Mouse (Mus musculus): ENCODE measurements around the gene Oscp1.

The Oscp1 gene

DNA sequence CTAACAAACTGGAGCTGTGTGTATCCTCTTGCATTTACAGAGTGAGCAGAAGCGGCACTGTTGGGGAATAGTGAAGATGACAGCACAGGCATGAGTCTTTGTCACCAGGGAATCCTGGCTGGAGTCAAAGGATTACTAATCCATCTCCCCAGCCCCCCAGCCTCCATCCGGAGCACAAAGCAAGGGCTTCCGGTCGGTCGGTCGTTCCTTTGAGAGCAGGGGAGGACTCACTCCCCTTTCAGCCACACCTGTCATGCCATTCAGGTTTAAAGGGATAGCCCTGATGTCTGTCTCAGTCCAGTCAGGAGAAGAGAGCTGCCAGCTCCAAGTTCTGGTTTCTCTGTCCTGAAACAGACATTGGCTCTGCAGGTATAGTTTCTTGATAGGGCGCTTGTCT lies 52.8 kb downstream of the Oscp1 start:
- peak; percentile 54 to 68 for DNase-seq

DNA sequence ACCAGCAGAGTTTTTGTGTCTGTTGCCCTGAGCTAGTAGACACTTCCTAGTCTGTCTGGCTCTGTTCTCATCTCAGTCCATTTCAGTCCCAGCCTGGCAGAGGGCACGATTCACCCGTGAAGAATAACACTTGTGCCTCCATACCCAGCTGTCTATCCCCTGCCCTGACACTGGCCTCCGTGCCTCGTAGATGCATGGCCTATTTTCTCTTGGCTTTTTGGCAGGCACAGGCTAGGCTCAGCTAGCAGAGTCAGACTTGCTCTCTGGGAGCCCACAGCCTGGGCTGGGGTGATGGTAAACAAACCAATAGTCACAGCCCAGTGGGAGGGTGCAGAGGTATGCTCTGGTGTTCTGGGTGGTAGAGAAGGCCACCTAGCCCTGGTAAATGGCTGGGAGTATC lies 54.9 kb downstream of the Oscp1 start:
- no peak for DNase-seq

- peak; percentile 77 to 80 for DNase-seq
Observed at GRCm38 (mm10) chr4:126113943-126114342, 55.6 kb downstream of the Oscp1 start.

DNA sequence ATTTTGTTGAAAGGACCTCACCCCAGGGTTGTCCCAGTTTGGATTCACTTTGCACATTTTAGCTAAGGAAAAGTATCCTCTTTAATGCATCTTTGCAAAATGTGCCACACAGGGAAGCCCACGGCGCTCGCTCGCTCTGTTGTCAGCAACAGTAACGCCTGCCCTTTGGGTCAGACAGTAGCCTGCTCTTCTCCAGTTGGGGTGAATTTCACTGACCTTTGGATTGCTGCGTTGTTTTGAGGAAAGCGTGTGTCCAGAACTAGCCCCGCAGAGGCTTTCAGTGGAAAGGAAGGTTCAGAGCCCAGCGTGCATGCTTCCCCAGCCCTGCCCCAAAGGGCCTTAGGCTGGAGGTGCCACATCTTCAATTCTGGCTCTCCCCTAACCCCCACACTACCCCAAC lies 57.0 kb downstream of the Oscp1 start:
- DNase-seq, result no peak

- DNase-seq, result no peak
Observed at GRCm38 (mm10) chr4:126115871-126116521, 57.6 kb downstream of the Oscp1 start.

- no peak for DNase-seq
Observed at GRCm38 (mm10) chr4:126117116-126117515, 58.8 kb downstream of the Oscp1 start.

- DNase-seq, result no peak
Observed at GRCm38 (mm10) chr4:126118651-126119050, 60.3 kb downstream of the Oscp1 start.

- DNase-seq, result no peak
Observed at GRCm38 (mm10) chr4:126119051-126119450, 60.7 kb downstream of the Oscp1 start.

DNA sequence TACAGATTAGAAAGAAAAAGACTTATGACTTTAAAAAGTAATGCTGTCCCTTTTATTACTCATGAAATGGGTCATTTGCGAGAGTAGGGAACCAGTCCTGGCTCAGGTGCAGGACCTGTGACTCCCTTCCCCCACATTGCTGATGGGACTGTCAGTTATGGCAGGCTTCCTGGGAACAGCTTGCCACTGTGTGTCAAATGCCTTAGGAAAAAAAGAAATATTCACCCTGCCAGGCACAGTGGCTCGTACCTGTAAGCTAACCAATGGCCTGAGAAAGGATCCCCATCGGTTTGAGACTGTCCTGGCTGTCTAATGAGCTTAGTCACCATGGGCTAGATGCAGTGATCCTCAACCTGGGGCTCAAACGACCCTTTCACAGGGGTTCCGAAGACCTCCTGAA lies 61.7 kb downstream of the Oscp1 start:
- no peak for DNase-seq

GRCm38 (mm10) chr4:126120506-126120905 lies 62.1 kb downstream of the Oscp1 start:
- no peak for DNase-seq

- no peak for DNase-seq
Observed at GRCm38 (mm10) chr4:126123309-126124040, 65.1 kb downstream of the Oscp1 start.

- DNase-seq, result peak; percentile 78 to 84
Observed at GRCm38 (mm10) chr4:126130502-126130901, 72.1 kb downstream of the Oscp1 start.

DNA sequence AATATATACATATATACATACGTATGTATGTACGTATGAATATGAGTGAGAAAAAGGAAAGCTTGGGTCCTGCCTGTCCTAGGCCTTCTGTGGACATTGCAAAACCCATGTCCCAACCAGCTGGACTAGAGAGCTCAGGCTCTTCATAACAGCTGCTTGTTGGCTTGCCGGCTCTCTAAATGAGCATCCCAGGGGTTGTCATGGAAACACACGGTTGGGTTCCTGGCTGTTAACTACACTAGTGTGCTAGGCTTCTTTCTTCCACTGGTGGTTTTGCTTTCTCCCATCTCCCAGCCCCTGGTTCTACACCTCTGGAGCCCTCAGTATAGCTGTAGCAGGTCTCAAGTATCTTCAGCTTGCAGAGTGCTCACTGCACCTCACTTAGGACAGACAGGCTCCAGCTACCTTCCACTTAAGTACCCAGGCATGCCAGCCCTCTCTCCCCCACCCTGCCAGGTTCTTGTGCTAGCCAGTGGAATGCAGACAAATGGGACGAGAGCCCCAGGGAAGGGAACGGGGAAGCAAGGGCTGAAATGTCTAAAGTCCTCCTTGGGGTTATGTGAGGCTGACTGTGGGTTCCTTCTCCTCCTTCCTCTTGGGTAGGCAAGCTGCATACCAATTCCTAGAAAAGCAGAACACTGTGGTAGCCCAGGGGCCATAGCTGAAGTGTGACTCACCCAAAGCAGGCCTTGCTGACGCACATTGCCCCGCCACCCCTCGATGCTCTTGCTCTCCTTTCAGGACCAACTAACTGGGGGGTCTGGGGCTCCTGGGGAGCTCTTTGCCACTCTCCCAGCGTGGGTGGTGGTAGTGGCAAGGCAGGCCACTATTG lies 73.1 kb downstream of the Oscp1 start:
- peak; percentile 37 to 69 for DNase-seq

DNA sequence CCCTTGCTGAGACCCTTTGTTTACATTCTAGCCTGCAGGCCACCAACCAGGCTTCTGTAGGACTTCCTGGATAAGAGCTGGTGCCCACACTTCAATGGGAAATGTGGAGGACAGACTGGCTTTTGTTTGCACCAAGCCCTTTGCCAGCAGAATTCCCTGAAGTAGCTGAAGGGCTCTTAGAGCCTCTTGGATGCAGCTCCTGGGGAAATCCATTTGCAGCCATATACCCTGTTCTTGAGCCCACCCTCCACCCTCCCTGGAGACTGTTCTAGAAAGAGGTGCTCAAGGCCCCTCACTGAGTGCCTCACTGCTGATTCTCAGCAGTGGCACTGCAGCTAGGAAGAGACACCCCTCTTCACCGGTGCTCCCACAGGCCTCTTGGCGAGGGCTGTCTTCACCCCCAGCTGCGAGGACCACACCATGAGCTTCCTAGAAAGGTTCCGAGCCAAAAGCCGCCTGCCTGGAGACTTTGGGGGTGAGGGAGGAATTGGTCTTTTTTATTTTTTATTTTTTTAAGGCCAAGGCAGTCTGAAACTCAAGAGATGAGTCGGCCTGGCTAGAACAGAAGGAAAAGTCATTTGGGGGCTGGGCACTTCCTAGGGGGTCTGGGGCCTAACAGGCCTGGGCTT lies 74.4 kb downstream of the Oscp1 start:
- no peak for DNase-seq

GRCm38 (mm10) chr4:126134236-126134635 lies 75.9 kb downstream of the Oscp1 start:
- no peak for DNase-seq

DNA sequence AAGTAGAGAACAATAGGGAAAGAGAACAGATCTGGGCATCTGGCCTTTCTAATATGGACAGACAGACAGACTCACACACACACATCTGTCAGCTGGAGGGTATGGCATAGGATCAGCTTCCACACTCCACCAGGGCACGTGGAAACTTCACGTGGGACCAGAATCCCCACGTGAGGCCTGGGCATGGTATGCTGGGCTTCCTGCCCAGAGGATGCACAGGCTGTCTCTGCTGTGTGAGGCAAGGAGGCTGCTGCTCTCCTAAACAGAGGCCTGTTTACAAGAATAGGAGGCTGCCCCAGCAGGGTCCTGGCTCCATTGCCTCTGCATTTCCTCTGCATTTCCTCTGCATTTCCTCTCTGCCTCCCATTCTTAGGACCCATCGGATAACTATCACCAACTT lies 76.3 kb downstream of the Oscp1 start:
- no peak for DNase-seq

DNA sequence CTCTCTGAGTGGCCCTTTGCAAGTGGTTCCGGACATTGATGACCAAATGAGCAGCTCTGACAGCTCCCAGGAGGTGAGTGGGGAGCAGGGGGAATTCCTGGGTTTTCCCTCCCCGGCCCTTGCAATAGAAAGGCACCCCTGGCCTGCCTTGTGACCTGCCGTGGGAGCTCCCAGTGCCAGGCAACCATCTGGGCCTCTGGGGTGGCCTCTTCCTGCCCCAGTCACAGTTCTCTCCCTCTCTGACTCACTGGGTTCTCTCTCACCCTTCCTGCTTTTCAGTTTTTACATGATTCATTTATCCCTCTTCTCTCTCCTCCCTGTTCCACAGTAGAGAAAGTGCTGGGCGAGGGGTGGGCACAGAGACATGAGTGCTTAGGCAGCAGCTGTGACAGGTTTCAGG lies 79.4 kb downstream of the Oscp1 start:
- DNase-seq, result no peak

GRCm38 (mm10) chr4:126141021-126141420 lies 82.7 kb downstream of the Oscp1 start:
- DNase-seq, result peak in 1 of 2 experiments; percentile 54
